1 mouse cellular context compared by ENCODE assay signal in the genomic region with DNA sequence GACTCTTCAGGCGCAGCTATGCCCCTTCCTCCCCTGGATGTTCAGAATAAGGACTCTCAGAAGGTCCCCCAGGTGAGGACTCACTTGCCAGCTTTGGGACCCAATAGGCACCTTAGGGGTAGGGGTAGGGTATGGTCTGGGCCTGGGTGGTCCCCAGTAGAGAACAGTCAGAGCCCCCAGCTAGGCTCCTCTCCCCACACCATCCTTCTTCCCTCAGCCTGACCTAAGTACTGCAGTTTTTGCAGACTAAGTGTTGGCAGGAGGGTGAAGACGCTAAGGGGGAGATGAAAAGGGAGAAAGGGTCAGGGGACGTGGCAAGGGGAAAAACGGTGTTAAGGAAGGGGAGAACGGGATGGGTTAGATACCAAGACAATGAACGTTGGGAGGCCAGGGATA.
TF ChIP-seq lines count a peak whose summit lies in the region.

No protein-coding gene starts in this region.

TF ChIP-seq in MEL, 35 proteins besides CTCF, POLR2A, EP300 and RAD21:
- no peak for TF ChIP-seq MYB (IDR thresholded peaks at IDR 0.05; ENCODE audit: low read depth, low read length)
- no peak for TF ChIP-seq TAL1 (IDR thresholded peaks at IDR 0.05; ENCODE audit: low read length)
- TF ChIP-seq MYC (IDR thresholded peaks at IDR 0.05; ENCODE audit: low read depth, low read length), result no peak
- no peak for TF ChIP-seq USF2 (IDR thresholded peaks at IDR 0.05; ENCODE audit: borderline replicate concordance in 1 of 2, insufficient read depth in 1 of 2, low read depth in 1 of 2, low read length in 2 of 2)
- no peak for TF ChIP-seq ELF1 (IDR thresholded peaks at IDR 0.05; ENCODE audit: low read depth, low read length)
- no peak for TF ChIP-seq CHD2 (IDR thresholded peaks at IDR 0.05; ENCODE audit: low read length)
- TF ChIP-seq ETS1 (IDR thresholded peaks at IDR 0.05; ENCODE audit: low read depth, low read length), result no peak
- TF ChIP-seq POLR2AphosphoS2 (IDR thresholded peaks at IDR 0.05; ENCODE audit: low read length), result no peak
- TF ChIP-seq ZC3H11A (IDR thresholded peaks at IDR 0.05; ENCODE audit: low read depth, low read length), result no peak
- no peak for TF ChIP-seq MEF2A (IDR thresholded peaks at IDR 0.05; ENCODE audit: extremely low read depth, insufficient replicate concordance, low read depth, low read length, poor library complexity, severe bottlenecking)
- TF ChIP-seq MAZ (IDR thresholded peaks at IDR 0.05; ENCODE audit: low read depth, low read length), result no peak
- no peak for TF ChIP-seq MXI1 (IDR thresholded peaks at IDR 0.05; ENCODE audit: low read depth, low read length)
- no peak for TF ChIP-seq GATA1 (IDR thresholded peaks at IDR 0.05; ENCODE audit: low read depth, low read length)
- no peak for TF ChIP-seq SMC3 (IDR thresholded peaks at IDR 0.05; ENCODE audit: low read depth, low read length)
- no peak for TF ChIP-seq NRF1 (IDR thresholded peaks at IDR 0.05; ENCODE audit: insufficient read depth, low read depth, low read length, poor library complexity, severe bottlenecking)
- no peak for TF ChIP-seq ZMIZ1 (IDR thresholded peaks at IDR 0.05; ENCODE audit: low read depth, low read length)
